Mouse (Mus musculus): ENCODE measurements around the gene Stab2.

DNA sequence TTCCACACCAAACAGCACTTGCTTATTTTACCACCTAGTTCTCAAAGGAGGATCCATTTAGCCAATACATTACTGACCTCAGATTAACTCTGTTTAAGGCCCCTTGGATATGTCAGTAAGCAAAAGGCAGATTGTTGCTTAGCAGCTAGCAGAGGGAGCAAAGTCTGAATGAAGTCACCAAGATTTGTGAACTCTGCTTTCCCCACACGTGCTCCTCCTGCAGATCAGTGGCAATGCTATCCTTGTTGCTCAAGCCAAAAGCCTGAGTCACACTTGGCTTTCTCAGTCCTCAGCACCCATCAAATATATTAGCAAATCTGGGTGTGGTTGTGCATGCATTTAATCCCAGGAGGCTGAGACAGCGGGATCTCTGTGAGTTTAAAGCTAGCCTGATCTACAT lies 60.3 kb downstream of the Stab2 start:
- no peak for TF ChIP-seq CTCF (conservative IDR thresholded peaks at IDR 0.05; ENCODE audit: low read length)
- TF ChIP-seq POU5F1 (IDR thresholded peaks at IDR 0.05; ENCODE audit: borderline replicate concordance, low read length), result no peak
